8 mouse cellular contexts compared by ENCODE assay signal in the genomic region with DNA sequence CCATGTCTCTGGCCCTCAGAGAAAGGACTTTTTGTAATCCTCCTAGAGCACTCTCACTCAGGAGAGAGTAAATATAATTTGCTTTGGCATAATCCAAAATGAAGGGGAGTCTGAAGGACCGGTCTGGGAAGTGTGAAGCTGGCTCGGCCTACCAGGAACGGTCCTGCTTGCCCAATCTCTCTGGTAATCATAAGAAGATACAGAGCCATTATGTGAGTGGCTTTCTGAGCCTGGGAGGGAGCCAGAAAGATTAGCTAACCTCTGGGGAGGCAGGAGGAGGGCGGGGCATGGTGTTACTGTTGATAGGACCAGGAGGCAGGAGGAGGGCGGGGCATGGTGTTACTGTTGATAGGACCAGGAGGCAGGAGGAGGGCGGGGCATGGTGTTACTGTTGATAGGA.
DNase-seq lines count a peak whose midpoint lies in the region; ATAC-seq and TF ChIP-seq lines count a peak whose summit lies in the region.
"Not testable (repeated sequence)": the region's sequence is repeated elsewhere in the genome, so short reads cannot be mapped to it uniquely, and the experiment has no call there.

No protein-coding gene starts in this region.

- not testable (repeated sequence) for H3K4me3 ChIP-seq in gastrocnemius, adult 2 months; kidney, postnatal 0 days (replicated peaks; ENCODE audit: low read depth, low read length); liver, postnatal 0 days (ENCODE audit: low read depth, low read length); midbrain, embryonic 14.5 days (replicated peaks; ENCODE audit: low read depth, low read length); stomach, postnatal 0 days (ENCODE audit: low read depth, low read length)

- not testable (repeated sequence) for ATAC-seq in kidney, postnatal 0 days (replicated peaks; ENCODE audit: low FRiP score, low read depth); midbrain, embryonic 14.5 days (ENCODE audit: low FRiP score, low TSS enrichment)
- ATAC-seq in liver, postnatal 0 days = peak; percentile 93
- peak; percentile 93 for ATAC-seq in stomach, postnatal 0 days (ENCODE audit: low FRiP score, low TSS enrichment)

- DNase-seq in MEL-GATA-1-ER (ENCODE audit: extremely low read depth, low read depth) = peak; percentile 84
- DNase-seq in c-Kit-positive CD71-positive TER-119-positive erythroid progenitor cells, embryonic 14.5 days (ENCODE audit: low spot score) = peak; percentile 83
- peak; percentile 74 for DNase-seq in gastrocnemius, adult 2 months
- peak; percentile 35 to 38 for DNase-seq in heart, postnatal 14 days
- peak; percentile 58 for DNase-seq in kidney, postnatal 0 days (ENCODE audit: low spot score)
- DNase-seq in liver, postnatal 0 days = peak; percentile 81
- peak; percentile 41 for DNase-seq in midbrain, embryonic 14.5 days
- DNase-seq in stomach, postnatal 0 days (ENCODE audit: low spot score) = peak; percentile 86

- not testable (repeated sequence) for H3K9ac ChIP-seq in kidney, postnatal 0 days (ENCODE audit: low read depth, low read length); liver, postnatal 0 days (replicated peaks); midbrain, embryonic 14.5 days (replicated peaks; ENCODE audit: low read length); stomach, postnatal 0 days (ENCODE audit: low read length)

- TF ChIP-seq CTCF in gastrocnemius, adult 2 months (IDR thresholded peaks at IDR 0.05); kidney, postnatal 0 days (IDR thresholded peaks at IDR 0.05; ENCODE audit: low read depth); liver, postnatal 0 days (IDR thresholded peaks at IDR 0.05; ENCODE audit: low read depth); stomach, postnatal 0 days (IDR thresholded peaks at IDR 0.05; ENCODE audit: low read depth): not testable (repeated sequence)

- peak; percentile 47 for TF ChIP-seq EP300 in liver, postnatal 0 days (IDR thresholded peaks at IDR 0.05; ENCODE audit: low read depth)
- TF ChIP-seq EP300 in stomach, postnatal 0 days (optimal IDR thresholded peaks at IDR 0.05) = not testable (repeated sequence)

- H3K4me1 ChIP-seq in kidney, postnatal 0 days (replicated peaks; ENCODE audit: insufficient read depth, low read length); midbrain, embryonic 14.5 days (ENCODE audit: control insufficient read depth, insufficient read depth, low read length); stomach, postnatal 0 days (replicated peaks; ENCODE audit: control insufficient read depth, insufficient read depth): not testable (repeated sequence)
- H3K4me1 ChIP-seq in liver, postnatal 0 days (ENCODE audit: insufficient read depth) = peaks cover 32% of the 10 kb centered on the region

- H3K4me2 ChIP-seq in kidney, postnatal 0 days (ENCODE audit: low read length); midbrain, embryonic 14.5 days (ENCODE audit: low read length); stomach, postnatal 0 days (replicated peaks; ENCODE audit: low read depth): not testable (repeated sequence)
- H3K4me2 ChIP-seq in liver, postnatal 0 days (ENCODE audit: low read depth, low read length) = peak overlapping the region; percentile 47

- H3K27me3 ChIP-seq in kidney, postnatal 0 days (ENCODE audit: insufficient read depth, low read length); liver, postnatal 0 days (ENCODE audit: insufficient read depth, low read length); midbrain, embryonic 14.5 days (ENCODE audit: control insufficient read depth, insufficient read depth, low read length); stomach, postnatal 0 days (ENCODE audit: control insufficient read depth, insufficient read depth, low read length): not testable (repeated sequence)

- not testable (repeated sequence) for H3K36me3 ChIP-seq in kidney, postnatal 0 days (ENCODE audit: insufficient read depth, low read length); liver, postnatal 0 days (replicated peaks; ENCODE audit: insufficient read depth, low read length); stomach, postnatal 0 days (ENCODE audit: control insufficient read depth, insufficient read depth, low read length)
- peaks cover 18% of the 10 kb centered on the region; the same call in 1 of the 2 replicates for H3K36me3 ChIP-seq in midbrain, embryonic 14.5 days (ENCODE audit: control insufficient read depth, insufficient read depth, low read length)

- WGBS in kidney, postnatal 0 days = 31% methylated on average over 5 of the region's 6 CpGs
- 8% methylated on average over 4 of the region's 6 CpGs for WGBS in liver, postnatal 0 days (ENCODE audit: insufficient replicate concordance)
- WGBS in midbrain, embryonic 14.5 days = 11% methylated on average over 5 of the region's 6 CpGs
- 17% methylated on average over 5 of the region's 6 CpGs for WGBS in stomach, postnatal 0 days

- H3K27ac ChIP-seq in gastrocnemius, adult 2 months = peak overlapping the region; percentile 65
- H3K27ac ChIP-seq in kidney, postnatal 0 days; midbrain, embryonic 14.5 days (replicated peaks; ENCODE audit: low read depth, low read length): not testable (repeated sequence)
- peak overlapping the region; percentile 79 for H3K27ac ChIP-seq in liver, postnatal 0 days (ENCODE audit: low read depth)
- H3K27ac ChIP-seq in stomach, postnatal 0 days (replicated peaks) = peak overlapping the region; percentile 73

- H3K9me3 ChIP-seq in kidney, postnatal 0 days (replicated peaks; ENCODE audit: low read length); liver, postnatal 0 days (ENCODE audit: low read length); midbrain, embryonic 14.5 days (ENCODE audit: control insufficient read depth, low read length); stomach, postnatal 0 days (ENCODE audit: control insufficient read depth, low read length): not testable (repeated sequence)

- intact Hi-C loops in gastrocnemius, adult 2 months (cut with DNase I) = loop anchor here (10.0 kb wide), 1 partner anchor 54 kb away; no protein-coding TSS in a partner anchor
- intact Hi-C loops in heart, postnatal 14 days (cut with DNase I) = not testable (repeated sequence)
